Mouse (Mus musculus) G1E-ER4 (cell line): ENCODE data around the gene Txk. TPM values are rescaled to one million over a fixed set of nuclear protein-coding genes. Genes with fewer than 3 reads are reported as not detected.

ENCODE experiments used
- GATA1 ChIP-seq: IDR thresholded peaks from one replicate; pipeline ENCODE4 v1.8.0; 2012; ENCODE audit warnings: low read length, inconsistent platforms
- polyA plus RNA-seq: library from polyadenylated mRNA; stranded (reverse); fragments of >175 nt; gene quantifications from 2 replicates; pipeline ENCODE4 v1.2.3, GENCODE M21; 2012

Gene Txk
- polyA plus RNA-seq, 1 experiment: not detected

GRCm38 (mm10) chr5:72723429-72723828 is 29.1 kb downstream of the Txk start:
- TF ChIP-seq GATA1: no peak

- TF ChIP-seq GATA1: no peak
Measured at GRCm38 (mm10) chr5:72720587-72720986, 32.0 kb downstream of the Txk start.

GRCm38 (mm10) chr5:72710572-72711278 is 41.9 kb downstream of the Txk start:
- TF ChIP-seq GATA1: no peak

GRCm38 (mm10) chr5:72709976-72710375 is 42.6 kb downstream of the Txk start:
- no peak for TF ChIP-seq GATA1

- no peak for TF ChIP-seq GATA1
Measured at GRCm38 (mm10) chr5:72709451-72709850, 43.1 kb downstream of the Txk start.

- TF ChIP-seq GATA1: no peak
Measured at GRCm38 (mm10) chr5:72706722-72707121, 45.9 kb downstream of the Txk start.

GRCm38 (mm10) chr5:72706095-72706494 is 46.5 kb downstream of the Txk start:
- TF ChIP-seq GATA1: no peak

GRCm38 (mm10) chr5:72702202-72702601 is 50.4 kb downstream of the Txk start:
- no peak for TF ChIP-seq GATA1

GRCm38 (mm10) chr5:72699500-72699818 is 53.1 kb downstream of the Txk start:
- TF ChIP-seq GATA1: no peak

- TF ChIP-seq GATA1: no peak
Measured at GRCm38 (mm10) chr5:72698818-72699499, 53.6 kb downstream of the Txk start.

- TF ChIP-seq GATA1: no peak
Measured at GRCm38 (mm10) chr5:72698343-72698742, 54.2 kb downstream of the Txk start.

GRCm38 (mm10) chr5:72696491-72696890 is 56.1 kb downstream of the Txk start:
- no peak for TF ChIP-seq GATA1

GRCm38 (mm10) chr5:72694684-72695083 is 57.9 kb downstream of the Txk start:
- TF ChIP-seq GATA1: no peak

GRCm38 (mm10) chr5:72690516-72690915 is 62.1 kb downstream of the Txk start:
- TF ChIP-seq GATA1: no peak

GRCm38 (mm10) chr5:72689556-72689955 is 63.0 kb downstream of the Txk start:
- TF ChIP-seq GATA1: no peak

- no peak for TF ChIP-seq GATA1
Measured at GRCm38 (mm10) chr5:72681451-72681850, 71.1 kb downstream of the Txk start.

- no peak for TF ChIP-seq GATA1
Measured at GRCm38 (mm10) chr5:72674994-72675542, 77.5 kb downstream of the Txk start.
